Mouse (Mus musculus): ENCODE results near the gene Cox6b2. TPM values are rescaled to one million over a fixed set of nuclear protein-coding genes. Genes with fewer than 3 reads are reported as not detected.
A peak's percentile ranks its signal among the peaks of the same experiment; 100 is the strongest.

Gene Cox6b2
- polyA plus RNA-seq, 1 experiment from 2014 or later: 50.6 TPM

GRCm38 (mm10) chr7:4744886-4745285 is 8.0 kb downstream of the Cox6b2 start:
- Histone ChIP-seq H3K4me1 (ENCODE audit: control insufficient read depth, insufficient read depth, low read length) (peaks cover 18% of the 10 kb centered on the region), H3K27ac (ENCODE audit: low read length) (no peak overlapping the region), H3K4me3 (ENCODE audit: low read length) (no peak overlapping the region), H3K9me3 (ENCODE audit: control insufficient read depth, low read length) (no peaks in the 10 kb centered on the region), H3K27me3 (replicated peaks; ENCODE audit: control insufficient read depth, insufficient read depth, low read length) (no peaks in the 10 kb centered on the region), H3K36me3 (ENCODE audit: control insufficient read depth, insufficient read depth, low read length) (peaks cover 21% of the 10 kb centered on the region), H3K9ac (ENCODE audit: low read depth, low read length) (no peak overlapping the region), H3K4me2 (ENCODE audit: low read depth, low read length) (no peak overlapping the region)
- 94% methylated on average over 6 of the region's 6 CpGs for WGBS
- no peak for ATAC-seq

GRCm38 (mm10) chr7:4743354-4743753 is 9.5 kb downstream of the Cox6b2 start:
- Histone ChIP-seq H3K9me3 (ENCODE audit: control insufficient read depth, low read length) (no peaks in the 10 kb centered on the region), H3K27ac (ENCODE audit: low read length) (no peak overlapping the region), H3K4me2 (ENCODE audit: low read depth, low read length) (no peak overlapping the region), H3K36me3 (ENCODE audit: control insufficient read depth, insufficient read depth, low read length) (peaks cover 21% of the 10 kb centered on the region), H3K4me3 (ENCODE audit: low read length) (no peak overlapping the region), H3K4me1 (ENCODE audit: control insufficient read depth, insufficient read depth, low read length) (peaks cover 23% of the 10 kb centered on the region), H3K27me3 (replicated peaks; ENCODE audit: control insufficient read depth, insufficient read depth, low read length) (no peaks in the 10 kb centered on the region), H3K9ac (ENCODE audit: low read depth, low read length) (no peak overlapping the region; the same call in 1 of the 2 replicates)
- ATAC-seq: no peak
- 61% methylated on average over 2 of the region's 2 CpGs for WGBS

- Histone ChIP-seq H3K9ac (ENCODE audit: low read depth, low read length) (peak overlapping the region; percentile 84; the same call in 1 of the 2 replicates), H3K4me3 (ENCODE audit: low read length) (no peak overlapping the region), H3K27me3 (replicated peaks; ENCODE audit: control insufficient read depth, insufficient read depth, low read length) (no peaks in the 10 kb centered on the region), H3K4me1 (ENCODE audit: control insufficient read depth, insufficient read depth, low read length) (peaks cover 23% of the 10 kb centered on the region), H3K9me3 (ENCODE audit: control insufficient read depth, low read length) (no peaks in the 10 kb centered on the region), H3K36me3 (ENCODE audit: control insufficient read depth, insufficient read depth, low read length) (peaks cover 21% of the 10 kb centered on the region), H3K27ac (ENCODE audit: low read length) (no peak overlapping the region), H3K4me2 (ENCODE audit: low read depth, low read length) (no peak overlapping the region)
- no peak for ATAC-seq
- 82% methylated on average over 6 of the region's 6 CpGs for whole genome bisulfite sequencing
Observed at GRCm38 (mm10) chr7:4742482-4742819, 10.4 kb downstream of the Cox6b2 start.

GRCm38 (mm10) chr7:4741672-4742481 is 11.0 kb downstream of the Cox6b2 start:
- Histone ChIP-seq H3K9ac (ENCODE audit: low read depth, low read length) (peak overlapping the region; percentile 84), H3K27me3 (replicated peaks; ENCODE audit: control insufficient read depth, insufficient read depth, low read length) (no peaks in the 10 kb centered on the region), H3K4me2 (ENCODE audit: low read depth, low read length) (peak overlapping the region; percentile 68), H3K27ac (ENCODE audit: low read length) (peak overlapping the region; percentile 89), H3K4me3 (ENCODE audit: low read length) (peak overlapping the region; percentile 80; the same call in 1 of the 2 replicates), H3K36me3 (ENCODE audit: control insufficient read depth, insufficient read depth, low read length) (peaks cover 20% of the 10 kb centered on the region), H3K9me3 (ENCODE audit: control insufficient read depth, low read length) (no peaks in the 10 kb centered on the region), H3K4me1 (ENCODE audit: control insufficient read depth, insufficient read depth, low read length) (peaks cover 23% of the 10 kb centered on the region)
- WGBS: 76% methylated on average over 21 of the region's 21 CpGs
- ATAC-seq: no peak

- whole genome bisulfite sequencing: 4% methylated on average over 4 of the region's 4 CpGs
- Histone ChIP-seq H3K9me3 (ENCODE audit: control insufficient read depth, low read length) (no peaks in the 10 kb centered on the region), H3K36me3 (ENCODE audit: control insufficient read depth, insufficient read depth, low read length) (peaks cover 14% of the 10 kb centered on the region), H3K4me2 (ENCODE audit: low read depth, low read length) (peak overlapping the region; percentile 68), H3K27ac (ENCODE audit: low read length) (peak overlapping the region; percentile 89), H3K4me1 (ENCODE audit: control insufficient read depth, insufficient read depth, low read length) (peaks cover 23% of the 10 kb centered on the region), H3K27me3 (replicated peaks; ENCODE audit: control insufficient read depth, insufficient read depth, low read length) (no peaks in the 10 kb centered on the region), H3K4me3 (ENCODE audit: low read length) (peak overlapping the region; percentile 80), H3K9ac (ENCODE audit: low read depth, low read length) (peak overlapping the region; percentile 84)
- 0 out of 2 replicates have a peak, but pooled peaks have one; percentile 11 for ATAC-seq
Observed at GRCm38 (mm10) chr7:4741151-4741550, 11.7 kb downstream of the Cox6b2 start.

- under 1% methylated on average over 12 of the region's 14 CpGs for WGBS
- ATAC-seq: peak; percentile 37
- Histone ChIP-seq H3K27ac (ENCODE audit: low read length) (peak overlapping the region; percentile 89), H3K4me2 (ENCODE audit: low read depth, low read length) (peak overlapping the region; percentile 68), H3K4me1 (ENCODE audit: control insufficient read depth, insufficient read depth, low read length) (peaks cover 23% of the 10 kb centered on the region), H3K36me3 (ENCODE audit: control insufficient read depth, insufficient read depth, low read length) (peaks cover 6% of the 10 kb centered on the region; the same call in 1 of the 2 replicates), H3K9ac (ENCODE audit: low read depth, low read length) (peak overlapping the region; percentile 84), H3K4me3 (ENCODE audit: low read length) (peak overlapping the region; percentile 80), H3K9me3 (ENCODE audit: control insufficient read depth, low read length) (no peaks in the 10 kb centered on the region), H3K27me3 (replicated peaks; ENCODE audit: control insufficient read depth, insufficient read depth, low read length) (no peaks in the 10 kb centered on the region)
Observed at GRCm38 (mm10) chr7:4740309-4740727, 12.6 kb downstream of the Cox6b2 start.

GRCm38 (mm10) chr7:4739544-4740275 is 13.2 kb downstream of the Cox6b2 start, which contains the start of gene Kmt5c:
Kmt5c (plus strand) TSS chr7:4740115.
- Histone ChIP-seq H3K9ac (ENCODE audit: low read depth, low read length) (peak within 1 kb of the TSS; percentile 84), H3K27me3 (replicated peaks; ENCODE audit: control insufficient read depth, insufficient read depth, low read length) (no peaks in the 10 kb centered on the region), H3K27ac (ENCODE audit: low read length) (peak within 1 kb of the TSS; percentile 89), H3K9me3 (ENCODE audit: control insufficient read depth, low read length) (no peaks in the 10 kb centered on the region), H3K4me3 (ENCODE audit: low read length) (peak within 1 kb of the TSS; percentile 80), H3K4me2 (ENCODE audit: low read depth, low read length) (peak within 1 kb of the TSS; percentile 68), H3K4me1 (ENCODE audit: control insufficient read depth, insufficient read depth, low read length) (peaks cover 23% of the 10 kb centered on the region), H3K36me3 (ENCODE audit: control insufficient read depth, insufficient read depth, low read length) (peaks cover 4% of the 10 kb centered on the region; the same call in 1 of the 2 replicates)
- peak; percentile 96 for ATAC-seq
- WGBS: under 1% methylated on average over 36 of the region's 44 CpGs

GRCm38 (mm10) chr7:4739041-4739543 is 13.8 kb downstream of the Cox6b2 start:
- 45% methylated on average over 10 of the region's 10 CpGs for WGBS
- Histone ChIP-seq H3K27ac (ENCODE audit: low read length) (peak overlapping the region; percentile 60), H3K9ac (ENCODE audit: low read depth, low read length) (peak overlapping the region; percentile 34; the same call in 1 of the 2 replicates), H3K4me1 (ENCODE audit: control insufficient read depth, insufficient read depth, low read length) (peaks cover 23% of the 10 kb centered on the region), H3K4me2 (ENCODE audit: low read depth, low read length) (peak overlapping the region; percentile 52), H3K27me3 (replicated peaks; ENCODE audit: control insufficient read depth, insufficient read depth, low read length) (no peaks in the 10 kb centered on the region), H3K9me3 (ENCODE audit: control insufficient read depth, low read length) (no peaks in the 10 kb centered on the region), H3K4me3 (ENCODE audit: low read length) (peak overlapping the region; percentile 37), H3K36me3 (ENCODE audit: control insufficient read depth, insufficient read depth, low read length) (0 out of 2 replicates have a peak, but pooled peaks cover 2% of the 10 kb centered on the region)
- ATAC-seq: no peak

GRCm38 (mm10) chr7:4732968-4733392 is 19.9 kb downstream of the Cox6b2 start:
- Histone ChIP-seq H3K27me3 (replicated peaks; ENCODE audit: control insufficient read depth, insufficient read depth, low read length) (no peaks in the 10 kb centered on the region), H3K27ac (ENCODE audit: low read length) (peak overlapping the region; percentile 27; the same call in 1 of the 2 replicates), H3K4me2 (ENCODE audit: low read depth, low read length) (no peak overlapping the region), H3K9ac (ENCODE audit: low read depth, low read length) (no peak overlapping the region), H3K4me3 (ENCODE audit: low read length) (no peak overlapping the region), H3K9me3 (ENCODE audit: control insufficient read depth, low read length) (no peaks in the 10 kb centered on the region), H3K36me3 (ENCODE audit: control insufficient read depth, insufficient read depth, low read length) (no peaks in the 10 kb centered on the region), H3K4me1 (ENCODE audit: control insufficient read depth, insufficient read depth, low read length) (peaks cover 5% of the 10 kb centered on the region)
- WGBS: 47% methylated on average over 6 of the region's 6 CpGs
- peak; percentile 99 for ATAC-seq

Data from intestine, embryonic 16.5 days (tissue).